Mouse (Mus musculus) c-Kit-negative CD71-positive TER-119-positive erythroid progenitor cells, embryonic 14.5 days (primary cell): ENCODE measurements around the gene Hist1h3b.

Source experiments
- DNase-seq: peaks from one replicate; pipeline ENCODE4 v3.0.0-alpha.2; 2013; ENCODE audit warnings: low read depth, low spot score

The Hist1h3b gene

DNA sequence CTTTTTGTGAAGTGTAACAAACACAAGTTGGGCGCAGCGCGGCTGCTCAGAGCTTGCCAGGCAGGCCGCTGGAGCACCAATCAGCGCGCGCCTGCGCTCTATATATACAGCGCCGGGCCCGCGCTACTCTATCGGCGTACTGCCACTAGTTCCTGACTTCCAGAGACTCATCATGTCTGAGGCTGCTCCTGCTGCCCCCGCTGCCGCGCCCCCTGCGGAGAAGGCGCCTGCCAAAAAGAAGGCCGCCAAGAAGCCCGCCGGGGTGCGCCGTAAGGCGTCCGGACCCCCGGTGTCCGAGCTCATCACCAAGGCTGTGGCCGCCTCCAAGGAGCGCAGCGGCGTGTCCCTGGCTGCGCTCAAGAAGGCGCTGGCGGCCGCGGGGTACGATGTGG is 13.4 kb upstream of the Hist1h3b start, which contains the start of gene Hist1h1c:
Gene Hist1h1c (plus strand): TSS at position 132 of the 392 bp plus-strand sequence.
- DNase-seq: peak; percentile 95

DNA sequence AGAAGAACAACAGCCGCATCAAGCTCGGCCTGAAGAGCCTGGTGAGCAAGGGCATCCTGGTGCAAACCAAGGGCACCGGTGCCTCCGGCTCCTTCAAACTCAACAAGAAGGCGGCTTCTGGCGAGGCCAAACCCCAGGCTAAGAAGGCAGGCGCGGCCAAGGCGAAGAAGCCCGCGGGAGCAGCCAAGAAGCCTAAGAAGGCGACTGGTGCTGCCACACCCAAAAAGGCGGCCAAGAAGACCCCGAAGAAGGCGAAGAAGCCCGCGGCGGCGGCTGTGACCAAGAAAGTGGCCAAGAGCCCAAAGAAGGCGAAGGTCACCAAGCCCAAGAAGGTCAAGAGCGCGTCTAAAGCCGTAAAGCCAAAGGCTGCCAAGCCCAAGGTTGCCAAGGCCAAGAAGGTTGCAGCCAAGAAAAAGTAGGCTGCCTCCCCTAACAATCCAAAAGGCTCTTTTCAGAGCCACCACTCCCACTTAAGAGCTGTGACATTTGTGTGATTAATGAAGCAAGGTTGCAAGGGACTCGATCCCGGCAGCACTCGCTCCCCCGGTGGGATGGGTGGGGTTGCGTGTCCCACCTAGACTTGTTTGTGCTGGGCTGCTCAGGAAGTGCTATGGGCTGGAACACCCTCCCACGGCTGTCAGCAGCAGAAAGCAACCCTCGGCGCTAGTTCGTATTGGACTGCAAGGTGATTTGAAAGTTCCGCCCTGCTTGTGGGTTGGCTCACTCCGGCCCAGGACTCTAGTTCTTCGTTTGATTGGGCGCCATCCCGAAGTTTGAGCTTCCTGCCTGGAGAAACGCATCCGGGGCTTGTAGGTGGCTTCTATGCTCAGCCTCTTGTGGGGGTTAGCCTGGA is 12.8 kb upstream of the Hist1h3b start:
- peak; percentile 87 for DNase-seq

DNA sequence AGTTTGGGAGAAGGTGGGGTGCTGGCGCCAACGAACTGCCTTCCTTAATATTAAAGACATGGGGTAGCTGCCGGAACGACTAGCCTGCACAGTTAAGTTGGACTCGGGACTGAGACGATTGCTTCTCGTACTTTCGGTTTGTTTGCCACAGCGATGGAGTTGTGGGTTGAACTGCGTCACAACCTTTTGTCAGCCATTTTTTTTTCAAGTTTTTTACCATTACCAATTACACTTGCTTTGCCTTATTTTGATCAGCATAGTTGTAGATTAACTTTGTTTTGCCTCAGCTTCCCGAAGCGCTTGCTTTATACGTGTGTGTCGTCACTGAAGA is 12.2 kb upstream of the Hist1h3b start:
- DNase-seq: no peak

DNA sequence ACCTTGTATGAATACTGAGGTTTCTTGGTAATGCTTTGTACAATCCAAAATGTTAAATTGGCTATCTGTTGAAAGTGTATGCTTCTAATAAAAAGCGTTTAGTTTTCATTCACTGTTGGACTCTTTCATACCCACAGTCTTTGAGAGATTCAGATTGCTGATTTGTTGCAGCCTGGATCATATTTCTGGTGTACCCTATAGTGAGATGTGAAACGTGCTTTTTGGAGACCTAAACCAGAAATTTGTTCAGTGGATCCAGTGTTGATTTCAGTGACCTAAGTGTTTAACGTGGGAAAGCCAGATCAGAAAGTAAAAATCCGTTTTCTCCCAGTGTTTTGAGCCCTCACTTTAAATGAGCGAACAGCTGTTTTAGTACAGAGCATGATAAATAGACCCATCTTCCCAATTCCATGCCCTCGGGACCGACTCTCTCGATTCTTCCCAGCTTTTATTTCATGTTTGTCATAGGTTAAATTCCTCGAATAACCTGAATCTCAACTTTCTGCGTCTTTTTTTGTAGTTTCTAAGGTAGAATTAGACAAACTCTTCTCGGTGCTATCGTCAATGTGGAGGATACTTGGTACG is 11.7 kb upstream of the Hist1h3b start:
- no peak for DNase-seq

DNA sequence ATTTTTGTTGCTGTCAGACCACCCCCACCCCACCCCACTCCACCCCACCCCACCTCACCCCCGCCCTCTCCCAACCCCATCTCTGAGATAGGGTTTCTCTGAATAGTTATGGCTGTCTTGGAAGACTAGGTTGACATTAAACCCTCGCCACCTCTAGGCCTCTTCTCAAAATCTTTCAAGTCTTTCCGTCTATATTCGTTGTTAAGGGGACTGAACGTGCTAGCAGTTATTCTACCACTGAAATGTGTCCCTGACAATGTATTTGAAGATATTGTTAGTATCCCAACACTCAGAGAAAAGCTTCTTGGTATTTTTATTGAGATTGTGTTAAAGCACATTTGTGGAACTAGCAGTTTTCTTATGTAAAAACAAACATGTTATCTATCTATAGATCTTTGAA is 11.2 kb upstream of the Hist1h3b start:
- DNase-seq: peak; percentile 29

DNA sequence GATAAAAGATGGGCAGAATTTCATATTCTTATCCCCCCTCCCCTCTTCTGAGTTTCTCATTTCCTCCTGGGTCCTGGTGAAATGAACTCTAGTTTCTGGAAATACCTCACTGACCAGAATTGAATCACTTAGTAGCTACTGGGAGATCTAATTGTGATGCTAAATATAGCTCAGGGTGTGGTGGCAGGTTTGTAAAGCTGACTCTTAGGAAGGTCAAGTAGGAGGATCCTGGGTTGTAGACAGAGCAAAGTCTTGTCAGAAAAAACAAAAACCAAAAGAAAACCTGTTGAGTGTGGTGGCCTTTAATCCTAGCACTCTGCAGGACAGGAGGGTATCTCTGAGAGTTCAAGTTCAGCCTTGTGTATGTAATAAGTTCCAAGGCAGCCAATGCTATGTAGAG is 10.1 kb upstream of the Hist1h3b start:
- no peak for DNase-seq

DNA sequence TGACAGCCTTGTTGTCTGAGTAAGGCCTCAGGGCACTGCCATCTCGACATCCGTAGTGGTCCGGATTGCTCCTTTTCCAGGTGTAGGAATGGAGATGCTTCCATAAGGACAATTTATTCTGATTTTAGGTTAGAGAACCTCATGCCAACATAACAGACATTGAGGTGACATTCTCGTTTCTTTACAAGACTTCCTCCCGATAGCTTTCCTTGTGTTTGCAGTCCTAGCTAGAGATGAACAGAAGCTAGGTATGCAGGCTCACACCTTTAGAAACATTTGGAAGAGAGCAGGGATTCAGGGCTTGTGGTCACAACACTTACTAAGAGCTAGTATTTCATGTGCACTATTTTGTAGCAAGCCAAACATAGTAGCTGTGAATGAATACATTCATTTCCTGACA is 8.9 kb upstream of the Hist1h3b start:
- peak; percentile 21 for DNase-seq

DNA sequence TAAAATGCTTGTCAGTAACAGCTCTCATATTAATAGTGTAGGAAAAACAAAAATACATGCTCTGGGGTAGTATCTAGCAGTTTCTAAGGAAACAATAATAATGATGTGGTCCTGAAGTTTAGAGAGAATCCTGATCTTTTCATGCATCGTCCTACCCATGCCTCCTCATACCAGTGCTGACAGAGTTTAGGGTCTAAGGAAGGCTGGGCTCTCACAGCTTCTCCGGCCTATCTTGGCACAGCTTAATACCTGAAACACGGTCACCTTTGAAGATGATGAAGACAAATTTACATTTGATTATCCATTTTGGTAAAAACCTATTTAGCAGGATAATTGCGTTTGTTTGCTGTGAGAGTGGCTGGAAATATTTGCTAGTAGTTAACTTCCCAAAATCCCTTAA is 8.1 kb upstream of the Hist1h3b start:
- DNase-seq: peak; percentile 46

DNA sequence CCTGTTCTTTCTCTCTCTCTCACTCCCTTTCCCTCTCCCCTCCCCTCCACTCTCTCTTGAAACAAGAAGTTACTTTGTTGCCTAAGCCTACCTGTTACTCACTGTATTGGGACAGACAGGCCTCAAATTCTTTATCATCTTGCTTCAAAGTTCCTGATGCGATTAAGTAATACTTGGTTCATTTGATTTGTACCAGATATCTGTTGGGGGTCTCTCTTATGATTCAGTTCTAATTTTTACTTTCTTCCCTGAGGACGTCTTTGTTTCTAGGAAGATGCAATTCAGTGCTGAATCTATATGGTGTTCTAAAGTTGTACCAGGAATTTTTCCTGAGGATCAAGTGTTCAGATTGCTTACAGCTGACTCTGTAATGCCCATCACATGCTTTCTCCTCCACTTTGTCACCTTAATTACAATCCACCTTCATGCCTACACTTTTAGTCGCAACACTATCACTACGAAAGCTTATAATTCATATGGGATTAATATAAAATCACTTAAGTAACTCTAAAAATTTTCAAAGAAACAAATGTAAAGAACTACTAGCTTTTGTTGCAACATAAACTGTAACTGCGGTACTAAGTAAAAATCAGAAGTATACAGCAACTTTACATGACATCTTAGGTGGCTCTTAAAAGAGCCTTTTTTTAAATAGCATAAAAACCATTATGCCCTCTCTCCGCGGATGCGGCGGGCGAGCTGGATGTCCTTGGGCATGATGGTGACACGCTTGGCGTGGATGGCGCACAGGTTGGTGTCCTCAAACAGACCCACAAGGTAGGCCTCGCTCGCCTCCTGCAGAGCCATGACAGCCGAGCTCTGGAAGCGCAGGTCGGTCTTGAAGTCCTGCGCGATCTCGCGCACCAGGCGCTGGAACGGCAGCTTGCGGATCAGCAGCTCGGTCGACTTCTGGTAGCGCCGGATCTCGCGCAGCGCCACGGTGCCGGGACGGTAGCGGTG is 7.4 kb upstream of the Hist1h3b start:
- peak; percentile 58 for DNase-seq

DNA sequence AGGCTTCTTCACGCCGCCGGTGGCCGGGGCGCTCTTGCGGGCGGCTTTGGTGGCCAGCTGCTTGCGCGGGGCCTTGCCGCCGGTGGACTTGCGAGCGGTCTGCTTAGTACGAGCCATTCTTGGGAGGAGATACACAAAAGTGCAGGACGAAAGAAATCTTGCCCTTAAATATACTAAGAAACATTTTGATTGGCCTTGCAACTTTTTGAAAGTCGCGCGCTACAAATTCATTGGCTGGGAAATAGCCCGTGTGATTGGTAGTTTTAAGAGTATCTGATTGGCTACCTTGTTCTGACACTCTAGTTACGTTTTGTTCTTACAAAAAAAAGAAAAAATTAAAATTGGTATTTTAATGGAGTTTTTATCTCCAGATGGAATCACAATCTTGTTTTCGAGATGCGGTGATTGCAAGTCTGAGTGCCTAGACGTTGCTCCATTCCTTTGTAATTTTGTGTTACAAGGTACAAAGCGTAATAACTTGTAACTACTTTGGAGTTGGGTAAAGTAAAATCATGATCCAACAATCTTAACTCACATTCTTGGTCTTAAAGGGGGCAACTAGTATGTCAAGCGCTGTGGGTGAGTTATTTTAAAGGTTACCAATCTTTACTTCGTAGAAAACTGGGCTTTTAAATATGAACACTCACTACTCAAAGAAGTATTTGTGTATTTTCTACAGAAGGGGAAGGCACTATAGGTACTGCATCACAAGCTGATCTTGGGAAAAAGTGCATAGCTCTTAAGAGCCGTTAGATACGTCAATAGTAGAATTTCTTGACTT is 6.5 kb upstream of the Hist1h3b start, which contains the start of gene Hist1h3c:
Gene Hist1h3c (minus strand): TSS at position 222 of the 781 bp plus-strand sequence.
- DNase-seq: peak; percentile 93

DNA sequence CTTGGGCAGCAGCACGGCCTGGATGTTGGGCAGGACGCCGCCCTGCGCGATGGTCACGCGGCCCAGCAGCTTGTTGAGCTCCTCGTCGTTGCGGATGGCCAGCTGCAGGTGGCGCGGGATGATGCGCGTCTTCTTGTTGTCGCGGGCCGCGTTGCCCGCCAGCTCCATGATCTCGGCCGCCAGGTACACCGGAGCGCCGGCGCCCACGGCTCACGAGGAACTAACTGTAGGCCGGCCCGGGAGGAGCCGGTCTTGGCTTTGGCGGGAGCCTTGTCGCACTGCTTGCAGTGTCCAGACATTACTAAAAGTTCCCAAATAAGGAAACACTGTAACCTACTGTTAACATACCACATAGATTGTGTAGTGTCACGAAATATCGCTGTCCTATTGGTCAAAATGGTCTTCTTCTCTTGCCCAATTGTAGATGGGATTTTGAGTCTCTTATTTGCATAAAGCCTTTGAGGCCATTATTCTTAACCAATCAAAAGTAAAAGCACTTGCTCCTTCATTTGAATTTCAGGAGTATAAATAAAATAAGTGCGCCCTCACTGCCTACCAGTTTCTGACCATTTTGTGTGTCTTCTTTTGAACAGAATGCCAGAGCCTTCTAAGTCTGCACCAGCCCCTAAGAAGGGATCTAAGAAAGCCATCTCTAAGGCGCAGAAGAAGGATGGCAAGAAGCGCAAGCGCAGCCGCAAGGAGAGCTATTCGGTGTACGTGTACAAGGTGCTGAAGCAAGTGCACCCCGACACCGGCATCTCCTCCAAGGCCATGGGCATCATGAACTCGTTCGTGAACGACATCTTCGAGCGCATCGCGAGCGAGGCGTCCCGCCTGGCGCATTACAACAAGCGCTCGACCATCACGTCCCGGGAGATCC is 5.6 kb upstream of the Hist1h3b start, which contains the start of gene Hist1h2bb:
Gene Hist1h2bb (plus strand): TSS at position 534 of the 880 bp plus-strand sequence.
- DNase-seq: peak; percentile 88

DNA sequence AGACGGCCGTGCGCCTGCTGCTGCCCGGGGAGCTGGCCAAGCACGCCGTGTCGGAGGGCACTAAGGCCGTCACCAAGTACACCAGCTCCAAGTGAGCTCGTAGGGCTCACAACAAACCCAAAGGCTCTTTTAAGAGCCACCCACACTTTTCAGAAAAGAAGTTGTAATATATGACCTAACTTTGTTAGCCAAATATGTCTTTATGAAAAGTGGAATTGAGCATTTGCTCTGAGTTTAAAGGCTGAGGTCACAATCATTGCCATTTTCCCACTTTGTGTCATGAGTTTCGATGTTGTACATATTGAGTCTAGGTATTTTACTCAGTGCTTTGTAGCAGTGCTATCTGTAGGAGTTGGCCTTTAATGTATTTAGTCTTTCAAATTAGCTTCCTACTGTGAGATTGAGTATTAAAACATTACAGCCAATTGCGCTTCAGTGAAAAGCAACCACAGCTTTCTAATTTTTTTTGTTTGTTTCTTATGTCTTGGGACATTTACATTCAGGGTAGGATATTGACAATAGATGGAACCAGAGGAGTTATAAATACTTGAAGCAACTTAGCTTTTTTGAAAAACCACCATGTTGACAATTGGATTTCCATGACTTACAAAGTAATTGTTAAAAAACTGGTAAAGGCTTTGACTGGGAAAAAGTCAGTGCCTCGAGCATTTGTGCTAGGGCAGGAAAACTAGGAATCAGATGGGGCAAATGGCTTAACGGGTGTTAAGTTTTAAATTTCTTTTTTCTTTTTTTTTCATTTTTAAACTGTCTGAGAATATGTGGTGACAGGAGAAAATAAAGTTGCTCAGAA is 4.8 kb upstream of the Hist1h3b start:
- peak; percentile 62 for DNase-seq

DNA sequence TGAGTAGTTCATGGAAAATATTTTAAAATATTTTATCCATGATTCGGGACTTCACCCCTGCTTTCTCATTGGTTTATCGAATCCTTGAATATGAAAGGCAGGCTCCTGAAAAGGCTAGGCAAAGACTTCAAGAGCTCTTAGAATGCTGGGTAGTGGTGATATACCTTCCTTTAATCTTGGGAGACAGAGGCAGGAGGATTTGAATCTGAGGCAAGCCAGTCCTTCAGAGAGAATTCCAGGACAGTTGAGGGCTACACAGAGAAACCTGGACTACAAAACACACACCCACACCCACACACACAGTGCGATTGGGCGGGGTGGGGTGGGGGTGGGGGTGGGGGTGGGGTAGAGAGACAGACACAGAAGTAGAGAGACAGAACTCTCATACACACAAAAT is 4.2 kb upstream of the Hist1h3b start:
- DNase-seq: peak; percentile 58

DNA sequence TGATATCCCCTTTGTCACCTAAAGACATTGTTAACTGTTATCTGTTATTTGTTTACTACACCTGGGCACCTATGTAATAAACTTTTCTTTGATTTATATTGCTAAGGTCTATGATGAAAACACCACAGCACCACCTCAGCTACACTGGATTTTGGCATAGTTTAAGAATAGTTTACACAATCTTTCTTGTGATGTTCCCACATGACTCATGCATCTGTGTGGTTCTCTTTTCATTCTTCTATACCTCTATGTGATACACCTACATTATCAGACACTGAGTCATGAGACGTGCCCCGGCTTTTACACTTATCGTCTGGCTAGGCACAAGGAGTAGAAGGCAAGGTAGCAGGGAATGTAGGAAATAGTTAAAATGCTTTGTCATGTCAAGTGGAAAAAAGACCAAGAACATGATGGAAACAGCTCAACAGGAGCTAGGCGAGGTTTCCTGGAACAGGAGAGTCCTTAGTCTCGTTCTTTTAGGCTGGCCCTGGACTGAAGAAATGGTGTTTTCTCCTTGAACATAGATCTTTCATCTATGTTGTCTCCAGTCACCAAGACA is 2.4 kb upstream of the Hist1h3b start:
- DNase-seq: peak; percentile 42

DNA sequence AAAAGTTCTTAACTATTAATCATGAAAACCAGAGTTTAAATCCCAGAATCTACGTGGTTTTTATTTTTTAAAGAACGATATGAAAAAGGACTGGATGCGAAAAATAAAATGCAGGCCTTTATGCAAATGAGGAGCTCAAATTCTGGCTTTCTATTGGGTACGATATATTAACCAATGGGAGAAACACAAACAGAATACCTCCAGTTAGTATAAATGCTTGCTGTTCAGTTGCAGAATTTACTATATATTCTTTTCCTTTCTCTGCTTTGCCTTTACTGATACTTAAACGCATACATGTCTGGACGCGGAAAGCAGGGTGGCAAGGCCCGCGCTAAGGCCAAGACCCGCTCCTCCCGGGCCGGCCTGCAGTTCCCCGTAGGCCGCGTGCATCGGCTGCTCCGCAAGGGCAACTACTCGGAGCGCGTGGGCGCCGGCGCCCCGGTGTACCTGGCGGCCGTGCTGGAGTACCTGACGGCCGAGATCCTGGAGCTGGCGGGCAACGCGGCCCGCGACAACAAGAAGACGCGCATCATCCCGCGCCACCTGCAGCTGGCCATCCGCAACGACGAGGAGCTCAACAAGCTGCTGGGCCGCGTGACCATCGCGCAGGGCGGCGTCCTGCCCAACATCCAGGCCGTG is 1.1 kb upstream of the Hist1h3b start, which contains the start of gene Hist1h2ab:
Gene Hist1h2ab (plus strand): TSS at position 288 of the 639 bp plus-strand sequence.
- DNase-seq: peak; percentile 85

DNA sequence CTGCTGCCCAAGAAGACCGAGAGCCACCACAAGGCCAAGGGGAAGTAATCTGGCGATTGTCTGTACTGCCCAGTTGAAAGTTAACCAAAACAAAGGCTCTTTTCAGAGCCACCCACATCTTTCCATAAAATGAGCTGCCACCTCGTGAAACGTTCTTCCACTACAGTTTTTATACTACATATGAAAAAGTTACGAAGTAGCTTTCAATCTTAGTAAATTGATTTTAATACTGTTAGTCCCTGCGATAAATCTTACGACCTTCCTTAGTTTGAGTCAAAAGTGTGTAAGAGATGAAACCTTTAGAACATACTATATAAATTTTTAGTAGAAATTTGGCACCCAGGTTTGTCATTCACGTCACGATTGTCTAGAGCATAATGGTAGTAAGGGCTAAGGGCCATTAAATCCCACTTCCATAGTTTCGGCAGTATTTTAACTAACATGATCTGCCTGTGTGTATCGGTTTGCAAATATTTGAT is 550 bp upstream of the Hist1h3b start:
- peak; percentile 64 for DNase-seq

DNA sequence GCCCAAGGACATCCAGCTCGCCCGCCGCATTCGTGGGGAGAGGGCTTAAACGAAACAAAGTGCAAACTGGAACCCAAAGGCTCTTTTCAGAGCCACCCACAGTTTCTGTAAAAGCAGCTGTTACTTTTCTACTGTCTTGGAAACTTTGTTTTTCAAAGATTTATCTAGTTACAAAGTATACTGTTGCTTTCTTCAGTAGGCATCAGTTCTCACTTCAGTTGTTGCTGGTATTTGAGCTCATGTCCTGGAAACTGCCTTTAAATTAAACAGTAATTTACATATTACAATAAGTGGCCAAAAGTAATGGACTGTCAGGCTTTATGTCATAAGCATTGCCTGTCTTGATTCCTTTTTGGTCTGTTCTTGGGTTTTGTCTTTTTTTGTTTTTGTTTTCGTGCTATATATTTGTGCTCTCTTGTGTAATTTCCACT is 690 bp downstream of the Hist1h3b start:
- DNase-seq: peak; percentile 50
